Mouse (Mus musculus): ENCODE measurements around the gene Pramel5.
"Not testable (repeated sequence)": the region's sequence is repeated elsewhere in the genome, so short reads cannot be mapped to it uniquely, and the experiment has no call there.

The Pramel5 gene

DNA sequence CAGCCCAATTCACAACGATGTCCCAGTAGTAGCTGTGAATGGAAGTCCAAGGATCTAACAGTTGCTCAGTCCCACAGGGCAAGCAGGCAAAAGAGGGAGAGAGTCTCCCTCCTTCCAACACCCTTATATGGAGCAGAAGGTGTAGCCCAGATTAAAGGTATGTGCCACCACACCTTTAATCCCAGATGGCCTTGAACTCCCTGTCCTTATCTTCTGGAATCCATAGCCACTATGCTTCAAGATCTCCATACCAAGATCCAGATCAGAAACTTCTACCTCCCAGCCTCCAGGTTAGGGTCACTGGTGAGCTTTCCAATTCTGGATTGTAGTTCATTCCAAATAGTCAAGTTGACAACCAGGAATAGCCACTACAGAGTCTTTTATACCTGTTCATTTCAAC lies at the start of gene Pramel5:
Gene Pramel5 (minus strand): TSS at position 101 of the 400 bp plus-strand sequence.
- DNase-seq (ENCODE audit: low read depth, low spot score): not testable (repeated sequence)

DNA sequence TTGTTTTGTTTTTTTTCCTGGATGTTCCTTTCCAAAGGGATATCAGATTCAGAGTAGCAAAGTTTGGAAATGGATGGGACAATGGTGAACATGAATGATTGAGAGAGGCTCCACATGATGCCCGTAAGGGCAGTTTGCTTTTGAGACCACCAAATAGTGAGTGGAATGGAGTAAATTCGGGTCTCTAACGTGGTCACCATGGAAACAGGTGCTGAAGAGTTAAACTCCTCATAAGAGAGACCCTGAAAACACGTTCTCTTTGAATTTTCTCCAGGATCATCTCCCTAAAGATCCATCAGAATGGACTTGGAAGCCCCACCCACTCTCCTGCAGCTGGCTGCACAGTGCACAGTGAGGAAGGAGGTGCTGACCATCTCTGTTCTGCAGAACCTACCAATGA lies 49.7 kb upstream of the Pramel5 start, which contains the start of gene Gm13128:
Gene Gm13128 (plus strand): TSS at position 301 of the 400 bp plus-strand sequence.
- not testable (repeated sequence) for DNase-seq (ENCODE audit: low read depth, low spot score)

DNA sequence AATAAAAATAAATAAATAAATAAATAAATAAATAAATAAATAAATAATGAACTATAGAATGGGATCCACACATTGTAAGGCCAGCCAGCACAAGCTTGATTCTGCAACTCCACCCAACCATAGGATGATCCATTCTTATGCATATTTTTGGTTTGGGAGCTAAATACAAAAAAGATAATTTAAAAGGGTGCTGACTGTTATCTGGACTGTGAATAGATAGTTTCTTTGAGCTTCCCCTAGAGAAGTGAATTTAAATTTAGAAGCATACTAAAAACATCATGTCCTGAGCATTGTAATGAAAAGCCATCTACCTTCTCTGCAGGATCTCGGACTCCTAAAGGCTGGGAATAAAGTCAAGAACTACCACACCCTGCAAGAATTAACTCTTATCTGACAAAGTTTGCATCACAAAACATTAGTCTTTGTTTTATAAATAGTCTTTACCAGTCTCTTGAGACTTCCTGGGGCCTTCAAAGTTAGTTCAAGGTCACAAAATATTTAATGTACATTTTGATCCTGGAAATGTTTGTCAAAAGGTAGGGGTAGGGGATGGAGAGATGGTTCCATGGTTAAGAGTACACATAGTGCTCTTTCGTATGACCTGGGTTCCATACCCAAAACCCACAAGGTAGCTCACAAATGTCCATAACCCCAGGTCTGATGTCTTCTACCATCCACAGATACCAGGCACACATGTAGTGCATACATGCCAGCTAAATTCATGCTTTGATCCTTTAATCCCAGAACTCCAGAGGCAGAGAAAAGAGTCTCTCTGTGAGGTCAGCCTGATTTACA lies 32.6 kb upstream of the Pramel5 start:
- not testable (repeated sequence) for DNase-seq (ENCODE audit: low read depth, low spot score)

DNA sequence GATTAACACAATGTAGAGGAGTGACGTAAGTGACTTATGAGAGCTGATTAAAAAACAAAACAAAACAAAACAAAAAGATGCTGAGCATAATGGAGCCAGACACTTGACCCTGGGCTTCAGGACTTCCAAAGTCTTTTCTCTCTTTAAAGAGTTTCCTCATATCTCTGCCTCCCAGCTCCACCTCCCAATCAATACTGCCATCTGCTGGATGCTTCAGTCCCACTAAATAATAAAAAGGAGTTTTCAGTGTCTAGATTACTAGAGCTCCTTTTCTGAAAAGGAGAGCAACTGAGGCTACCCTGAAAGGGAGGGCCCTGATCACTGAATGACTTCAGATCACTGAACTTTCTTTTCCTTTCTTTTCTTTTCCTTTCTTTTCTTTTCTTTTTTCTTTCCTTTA lies 19.1 kb upstream of the Pramel5 start:
- not testable (repeated sequence) for DNase-seq (ENCODE audit: low read depth, low spot score)

DNA sequence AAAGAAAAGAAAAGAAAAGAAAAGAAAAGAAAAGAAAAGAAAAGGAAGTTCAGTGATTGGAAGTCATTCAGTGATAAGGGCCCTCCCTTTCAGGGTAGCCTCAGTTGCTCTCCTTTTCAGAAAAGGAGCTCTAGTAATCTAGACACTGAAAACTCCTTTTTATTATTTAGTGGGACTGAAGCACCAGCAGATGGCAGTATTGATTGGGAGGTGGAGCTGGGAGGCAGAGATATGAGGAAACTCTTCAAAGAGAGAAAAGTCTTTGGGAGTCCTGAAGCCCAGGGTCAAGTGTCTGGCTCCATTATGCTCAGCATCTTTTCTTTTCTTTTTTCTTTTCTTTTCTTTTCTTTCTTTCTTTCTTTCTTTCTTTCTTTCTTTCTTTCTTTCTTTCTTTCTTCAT lies 25.5 kb downstream of the Pramel5 start:
- not testable (repeated sequence) for DNase-seq (ENCODE audit: low read depth, low spot score)

Measured in retina, adult 2 months (tissue).